Mouse (Mus musculus): ENCODE measurements at regions not wholly inside any gene's neighbourhood (a gene's known extent, or its start where the extent isn't known, plus 50 kb on each side); places are given as distances from the start of the nearest gene placed in this dataset.

DNA sequence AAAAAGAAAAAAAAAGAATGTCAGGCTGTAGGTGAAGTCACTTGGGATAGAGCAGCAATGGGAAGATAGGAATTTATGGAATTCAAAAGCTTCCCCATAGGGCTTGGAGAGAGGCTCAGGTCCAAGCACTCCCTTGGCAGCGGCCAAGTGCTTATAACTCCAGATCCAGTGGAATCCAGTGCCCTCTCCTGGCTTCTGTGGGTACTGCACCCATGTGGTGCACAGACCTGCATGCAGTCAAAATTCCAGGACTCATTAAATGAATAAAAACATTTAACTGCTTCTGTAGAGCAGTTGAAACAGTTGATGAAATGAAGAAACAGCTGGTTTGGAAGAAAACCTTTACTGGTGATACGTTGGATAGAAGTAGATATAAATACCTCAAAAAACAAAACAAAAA is 127.6 kb upstream of the Foxn2 start:
- DNase-seq, result no peak

DNA sequence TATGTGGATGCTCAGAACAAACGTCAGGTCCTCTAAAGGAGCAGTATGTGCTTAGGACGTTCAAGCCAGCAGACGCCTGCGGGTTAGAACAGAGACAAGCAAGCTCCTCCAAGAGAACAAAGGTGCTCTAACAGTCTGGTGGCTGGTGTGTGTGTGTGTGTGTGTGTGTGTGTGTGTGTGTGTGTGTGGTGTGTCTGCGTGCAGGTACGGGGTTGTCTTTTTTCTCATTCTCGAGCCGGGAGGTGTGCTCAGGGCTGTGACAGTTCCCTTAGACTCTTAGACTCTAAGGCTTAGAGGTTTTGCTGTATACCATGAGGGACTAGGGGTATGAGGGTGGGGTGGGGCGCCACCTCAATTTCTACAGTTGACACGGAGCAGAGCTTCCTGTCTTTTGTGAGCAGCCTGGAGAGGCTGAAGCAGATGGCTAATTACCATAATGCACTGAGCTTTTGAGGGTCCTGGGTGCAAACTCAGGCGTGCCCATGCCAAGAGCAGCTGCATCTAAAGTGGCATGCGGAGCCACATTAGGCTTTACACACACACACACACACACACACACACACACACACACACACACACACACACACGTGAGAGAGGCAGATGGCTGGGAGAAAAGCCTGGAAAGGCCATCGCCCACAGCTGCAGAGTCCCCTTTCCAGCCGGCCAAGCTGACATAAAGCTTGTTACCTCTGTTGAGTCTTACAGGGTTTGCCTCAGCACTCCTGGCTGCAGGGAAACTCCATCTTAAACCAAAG is 124.1 kb upstream of the Foxn2 start:
- DNase-seq, result no peak

DNA sequence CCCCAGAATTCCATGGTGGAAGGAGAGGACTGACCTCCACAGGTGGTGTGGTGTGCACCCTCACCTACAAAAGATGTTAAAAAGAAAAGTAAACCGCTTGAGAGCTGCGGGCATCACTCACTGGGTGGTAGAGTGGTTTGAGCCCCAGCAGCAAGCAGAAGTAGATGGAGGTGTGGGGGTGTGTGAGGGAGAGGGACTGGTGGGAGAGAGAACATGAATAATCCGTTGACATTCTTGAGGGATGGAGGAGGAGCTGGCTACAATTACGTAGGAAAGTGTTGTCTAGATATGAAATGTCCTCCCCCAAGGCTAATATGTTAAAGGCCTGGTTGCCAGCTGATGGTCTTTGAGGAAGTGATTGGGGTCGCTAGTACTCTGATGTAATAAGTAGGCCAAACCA is 123.2 kb upstream of the Foxn2 start:
- DNase-seq, result no peak

DNA sequence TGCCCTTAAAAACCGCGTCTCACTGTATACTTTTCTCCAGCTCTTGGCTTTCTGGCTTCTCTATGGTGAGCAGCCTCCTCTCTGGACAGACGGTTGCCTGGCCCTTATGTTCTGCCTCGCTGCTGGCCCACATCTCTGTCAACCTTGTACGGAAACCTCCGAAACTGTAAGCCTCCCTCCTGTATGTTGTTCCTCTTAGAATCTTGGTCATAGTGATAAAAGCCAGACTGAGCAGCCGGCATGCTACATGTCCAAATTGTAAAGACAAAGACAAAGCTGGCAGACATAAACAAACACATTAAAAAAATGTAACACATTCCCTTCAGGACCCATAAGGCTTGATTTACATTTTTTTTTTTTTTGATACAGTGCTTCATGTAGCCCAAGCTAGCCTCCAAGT is 122.7 kb upstream of the Foxn2 start:
- no peak for DNase-seq

DNA sequence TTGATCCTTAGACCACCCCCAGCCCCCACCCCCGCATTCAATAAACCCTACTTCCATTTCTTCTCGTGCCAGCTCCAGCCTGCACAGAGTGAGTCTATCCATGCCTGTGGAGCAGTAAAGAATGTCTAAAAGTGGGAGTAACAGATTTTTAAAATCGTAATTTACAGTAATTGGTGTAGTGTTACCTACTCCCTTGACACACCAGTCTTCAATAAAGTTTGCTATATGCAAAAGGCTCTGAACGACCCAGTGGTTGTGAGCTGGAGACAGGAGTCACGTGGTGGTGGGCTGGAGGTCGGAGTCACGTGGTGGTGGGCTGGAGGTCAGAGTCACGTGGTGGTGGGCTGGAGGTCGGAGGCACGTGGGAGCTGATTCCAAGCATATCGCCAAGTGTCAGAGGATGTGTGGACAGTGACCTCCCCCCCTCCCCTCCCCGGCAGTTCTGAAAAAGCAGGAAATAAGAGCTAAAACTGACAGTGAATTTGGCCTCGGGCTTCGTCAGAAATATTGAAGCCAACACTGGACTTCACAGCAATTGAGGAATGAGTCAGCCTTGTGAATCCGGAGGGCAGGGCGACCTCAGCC is 122.2 kb upstream of the Foxn2 start:
- DNase-seq, result peak; percentile 16

DNA sequence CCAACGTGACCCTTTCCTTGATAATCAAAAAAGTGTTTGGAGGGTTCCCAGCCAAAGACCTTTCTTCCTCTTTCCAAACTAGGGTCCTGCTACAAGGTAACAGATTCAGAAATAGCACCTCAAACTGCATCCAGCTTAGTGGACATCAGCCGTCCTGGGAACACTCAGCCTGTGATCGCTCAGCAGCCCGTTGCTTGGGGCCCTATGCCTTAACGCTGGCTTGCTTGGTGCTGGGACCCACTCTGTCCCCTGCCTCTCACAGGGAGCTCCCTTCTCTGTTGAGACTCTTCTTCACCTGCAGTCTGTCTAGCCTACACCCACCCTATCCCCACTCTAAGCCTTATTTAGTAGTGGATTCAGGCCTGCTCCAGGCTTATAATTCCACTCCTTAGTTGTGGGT is 121.6 kb upstream of the Foxn2 start:
- no peak for DNase-seq

DNA sequence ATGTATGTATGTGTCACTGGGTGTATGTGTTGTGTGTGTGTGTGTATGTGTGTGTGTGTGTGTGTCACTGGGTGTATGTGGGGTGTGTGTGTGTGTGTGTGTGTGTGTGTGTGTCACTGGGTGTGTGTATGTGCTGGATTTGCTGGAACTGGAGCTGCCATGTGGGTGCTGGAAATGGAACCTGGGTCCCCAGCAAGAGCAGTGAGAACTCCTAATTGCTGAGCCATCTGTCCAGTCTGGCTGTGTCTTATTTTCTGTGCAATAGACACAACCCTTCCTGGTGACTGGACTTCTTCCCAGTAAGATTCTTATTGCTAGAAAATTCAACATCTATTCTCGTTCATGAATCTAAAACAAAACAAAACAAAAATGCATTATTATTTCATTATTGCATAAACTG is 119.8 kb upstream of the Foxn2 start:
- no peak for DNase-seq

DNA sequence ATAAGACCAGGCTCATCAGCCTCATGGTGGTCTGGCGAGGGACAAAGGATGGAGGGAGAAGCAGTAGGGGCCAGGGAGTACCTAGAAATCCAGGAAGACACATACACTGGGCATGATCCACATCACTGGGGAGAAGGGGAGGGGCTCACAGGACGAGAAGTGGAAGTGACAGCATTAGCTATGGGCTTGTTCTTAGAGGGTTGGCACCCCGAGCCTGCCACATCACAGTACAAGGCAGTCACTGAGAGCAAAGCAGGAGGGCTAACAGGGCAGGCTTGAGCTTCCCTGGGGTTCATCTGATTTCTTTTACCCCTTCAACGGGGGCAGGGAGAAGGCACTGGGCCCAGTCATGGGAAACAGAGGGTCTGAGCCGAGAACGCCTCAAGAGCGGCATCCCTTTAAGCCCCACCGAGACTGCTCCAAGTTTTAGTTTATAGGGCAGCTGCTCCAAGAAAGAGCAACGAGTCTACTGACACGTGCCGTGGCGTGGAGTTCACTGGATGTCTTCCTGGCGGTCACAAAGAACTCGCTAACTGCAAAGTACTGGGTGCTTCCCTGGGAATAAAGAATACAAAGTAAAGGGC is 115.1 kb upstream of the Foxn2 start:
- no peak for DNase-seq

DNA sequence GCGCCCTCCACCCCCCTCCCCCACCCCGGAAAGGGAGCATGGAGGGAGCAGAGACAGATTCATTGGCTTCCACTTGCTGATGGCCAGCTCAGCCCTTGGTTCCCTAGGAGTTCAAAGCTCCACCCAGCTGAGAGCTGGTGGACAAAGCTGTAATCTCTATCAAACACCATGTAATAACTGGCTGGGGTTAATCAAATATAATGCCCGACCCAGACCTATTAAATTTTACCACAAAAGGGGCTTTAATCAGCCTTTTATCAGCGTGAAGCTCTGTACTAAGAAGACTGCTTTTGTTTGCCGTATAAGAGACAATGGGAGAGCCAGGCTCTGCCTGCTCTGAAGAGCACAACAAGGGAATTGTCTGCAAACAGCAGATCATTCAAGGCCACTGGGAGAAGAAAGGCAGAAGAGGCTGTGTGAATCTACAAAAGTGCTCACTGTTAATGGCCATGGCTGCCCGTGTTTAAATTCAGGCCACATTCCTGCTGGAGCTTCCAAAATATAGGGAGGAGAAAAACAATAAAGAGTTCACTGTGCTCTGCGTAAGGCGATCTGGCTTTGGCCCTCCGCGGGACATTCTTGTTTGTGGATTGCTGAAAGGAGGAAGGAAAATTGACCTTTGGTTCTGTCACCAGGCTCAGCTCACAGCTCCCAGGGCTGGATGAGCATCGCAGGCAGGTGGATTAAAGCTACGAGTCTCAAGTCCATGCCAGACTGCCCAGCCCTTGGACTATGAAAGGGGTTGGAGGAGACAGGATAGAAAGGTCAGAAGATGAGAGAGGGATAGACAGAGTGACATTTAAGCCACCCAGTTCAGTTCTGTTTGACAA is 114.4 kb upstream of the Foxn2 start:
- peak; percentile 22 for DNase-seq

DNA sequence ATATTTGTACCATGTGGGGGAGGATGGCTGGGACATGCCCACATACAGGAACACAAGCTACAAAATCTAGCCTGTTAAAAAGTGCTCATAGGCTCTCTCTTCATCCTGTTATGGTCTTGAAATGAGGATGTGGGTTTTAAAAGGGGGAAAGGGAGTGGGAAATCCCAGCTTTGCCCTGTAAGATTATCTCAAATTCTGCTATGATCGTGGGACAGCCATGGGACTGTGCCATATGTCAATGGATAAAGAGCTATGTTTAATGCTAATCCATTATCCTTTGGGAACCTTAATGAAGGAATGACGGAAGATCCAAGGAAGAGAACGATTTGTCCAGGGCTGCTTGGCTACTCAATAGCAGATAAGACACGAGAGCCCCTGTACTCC is 113.8 kb upstream of the Foxn2 start:
- no peak for DNase-seq

DNA sequence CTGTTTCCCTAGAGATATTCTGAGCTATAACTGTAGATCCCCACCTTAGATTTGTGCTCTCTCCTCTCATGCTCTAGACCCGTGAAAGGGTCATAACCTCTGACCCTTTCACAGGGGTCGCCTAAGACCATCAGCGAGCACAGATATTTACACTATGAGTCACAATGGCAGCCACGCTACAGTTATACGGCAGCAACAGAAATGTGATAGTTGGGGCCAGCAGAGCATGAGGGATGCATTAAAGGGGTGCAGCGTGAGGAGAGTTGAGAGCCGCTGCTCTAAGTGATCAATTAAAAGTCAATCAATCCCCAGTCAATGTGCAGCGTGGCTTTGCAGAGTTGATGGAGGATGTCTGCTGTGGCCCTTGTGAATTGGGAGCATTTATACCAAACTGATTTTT is 112.7 kb upstream of the Foxn2 start:
- DNase-seq, result no peak

DNA sequence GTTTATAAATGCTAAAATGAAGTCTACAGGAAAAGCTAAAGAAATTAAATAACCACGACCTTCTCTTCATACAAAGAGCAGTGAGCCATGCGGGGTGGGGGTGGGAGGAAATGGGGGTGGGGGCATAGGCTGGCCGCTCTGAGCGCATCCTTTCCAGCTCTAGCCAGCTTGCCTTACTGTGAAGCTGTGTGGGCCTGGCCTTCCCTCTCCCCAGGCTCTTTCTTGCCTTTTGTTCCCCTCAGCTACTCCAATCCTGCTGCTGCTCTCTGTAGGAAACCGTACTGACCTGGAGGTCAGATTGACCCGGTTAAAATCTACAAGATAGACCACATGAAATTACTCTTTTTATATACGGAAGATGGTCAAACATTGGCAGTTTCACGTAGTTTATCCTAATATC is 111.7 kb upstream of the Foxn2 start:
- no peak for DNase-seq

DNA sequence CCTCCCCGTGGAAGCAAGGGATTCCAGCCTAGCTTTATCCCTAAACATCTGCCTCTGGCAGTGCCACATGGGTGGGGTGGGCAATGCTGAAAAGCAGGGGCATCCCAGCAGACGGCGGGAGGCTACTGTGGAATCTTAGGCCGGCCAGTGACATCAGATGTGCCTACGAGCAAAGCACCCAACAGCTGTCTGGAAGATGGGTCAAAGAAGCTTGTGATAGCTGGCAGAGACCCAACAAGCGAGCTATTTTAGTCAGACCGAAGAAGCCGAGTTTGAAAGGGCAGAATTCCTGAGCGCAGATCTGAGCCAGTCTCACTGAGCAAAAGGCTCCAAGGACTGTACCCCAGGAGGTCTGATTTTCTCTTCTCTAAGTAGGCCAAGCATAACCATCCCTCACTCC is 110.8 kb upstream of the Foxn2 start:
- peak; percentile 49 for DNase-seq

DNA sequence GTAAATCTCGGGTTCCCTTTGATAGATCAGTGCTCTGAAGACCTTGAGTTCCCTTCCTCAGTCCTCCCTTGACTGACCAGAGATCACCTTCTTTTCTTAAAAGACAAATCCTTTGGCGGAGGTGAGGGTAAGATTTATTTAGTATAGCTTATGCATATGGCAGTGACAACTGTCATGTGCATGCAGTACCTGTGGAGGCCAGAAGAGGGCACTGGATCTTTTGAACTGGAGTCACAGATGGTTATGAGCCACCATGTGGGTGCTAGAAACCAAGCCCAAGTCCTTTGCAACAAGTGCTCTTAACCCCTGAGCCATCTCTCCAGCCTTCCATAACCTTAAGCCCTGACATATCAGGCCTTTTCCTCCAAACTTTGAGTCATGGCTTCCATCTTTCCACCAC is 110.4 kb upstream of the Foxn2 start:
- DNase-seq, result no peak

DNA sequence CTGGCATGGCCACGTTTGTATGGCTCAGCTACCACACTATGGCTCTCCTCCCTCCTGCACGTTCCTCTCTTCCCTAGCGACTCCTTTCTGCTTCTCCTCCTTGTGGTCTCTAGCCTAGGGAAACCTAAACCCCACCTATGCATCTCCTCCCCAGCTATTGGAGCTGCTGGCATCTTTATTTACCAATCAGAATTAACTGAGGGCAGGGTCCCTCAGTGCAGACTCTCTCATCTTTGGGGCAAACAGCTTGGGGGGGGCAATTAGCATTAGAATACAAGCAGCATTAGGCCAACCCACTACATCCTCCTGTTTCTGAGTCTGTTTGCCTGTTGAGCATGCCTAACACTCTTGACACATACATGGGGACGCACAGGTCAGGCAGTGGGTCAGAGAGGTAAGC is 106.7 kb upstream of the Foxn2 start:
- no peak for DNase-seq

DNA sequence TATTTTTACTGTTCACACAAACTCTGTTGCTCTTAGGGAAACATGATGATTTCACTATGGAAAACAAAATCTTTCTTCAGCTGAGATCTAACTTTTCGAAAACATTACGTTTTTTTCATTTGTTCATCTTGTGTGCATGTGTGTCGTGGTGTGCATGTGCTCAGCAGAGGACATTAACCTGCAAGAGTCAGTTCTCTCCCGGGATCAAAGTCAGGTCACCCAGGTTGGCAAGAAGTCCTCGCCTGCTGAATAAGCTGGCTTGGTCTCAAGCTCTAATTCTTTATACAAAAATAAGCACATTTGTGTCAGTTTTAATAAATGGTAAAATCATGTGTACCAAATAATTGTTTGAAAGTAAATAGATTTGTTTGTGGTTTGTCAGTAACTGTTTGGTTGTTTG is 105.2 kb upstream of the Foxn2 start:
- DNase-seq, result no peak

DNA sequence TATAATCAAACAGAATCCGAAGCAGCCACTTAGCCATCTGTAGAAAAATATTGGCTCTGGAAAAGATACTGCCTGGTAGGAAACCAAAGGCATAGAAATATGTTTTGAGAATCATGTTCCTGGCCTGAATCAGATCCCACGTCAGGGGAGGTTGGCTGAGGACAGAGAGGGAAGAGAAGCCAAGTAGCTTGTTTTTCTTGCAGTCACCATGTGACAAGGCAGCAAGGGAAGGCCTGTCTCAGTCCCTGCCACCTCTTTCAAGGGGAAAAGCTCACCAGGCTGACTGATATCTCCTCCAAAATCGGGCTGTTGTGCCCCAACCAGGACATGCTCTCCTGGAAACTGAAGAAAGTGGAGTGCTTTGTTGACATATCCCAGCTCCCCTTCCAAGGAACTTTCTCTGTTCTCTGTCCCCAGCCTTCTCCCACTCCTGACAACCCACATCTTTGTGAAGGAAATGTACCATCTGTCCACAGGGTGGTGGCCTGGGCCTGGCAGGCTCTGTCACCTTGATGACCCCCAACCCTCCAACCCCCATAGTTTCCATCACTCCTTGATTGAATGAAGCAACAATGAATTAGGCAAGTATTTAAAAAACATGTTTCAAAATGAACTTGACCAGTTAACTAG is 104.3 kb upstream of the Foxn2 start:
- peak; percentile 14 for DNase-seq

DNA sequence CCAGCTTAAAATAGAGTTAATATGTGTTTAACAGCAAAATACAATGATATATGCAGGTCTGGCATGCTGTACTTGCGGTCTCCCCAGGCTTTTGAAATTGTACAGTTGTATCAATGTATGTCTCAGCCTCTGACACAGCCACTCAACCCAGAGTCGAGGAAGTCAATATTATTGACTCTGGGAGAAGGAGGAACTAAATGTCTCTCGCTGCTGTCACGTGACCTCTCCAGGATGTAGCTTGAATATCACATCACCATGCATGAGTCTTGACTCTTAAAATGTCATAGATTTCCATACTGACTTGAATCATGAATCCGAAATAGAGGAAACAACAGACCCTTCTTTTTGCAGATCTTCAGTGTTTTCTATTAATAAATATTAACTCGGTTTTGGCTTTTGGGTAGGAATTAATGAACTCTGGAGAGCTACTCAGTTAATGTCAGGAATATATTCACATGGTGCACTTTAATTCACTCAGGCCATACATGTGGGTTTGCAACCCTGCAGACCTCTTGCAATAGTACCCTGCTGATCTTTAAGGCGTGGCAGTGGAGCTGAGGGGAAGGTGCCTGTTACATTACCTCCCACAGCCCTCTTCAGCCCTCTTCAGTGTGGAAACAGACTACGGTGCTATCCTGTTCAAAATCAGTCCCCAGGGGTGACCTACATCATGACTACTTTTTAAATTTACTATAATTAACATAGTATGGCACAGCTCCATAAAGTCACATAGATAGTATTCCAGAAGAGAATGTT is 102.7 kb upstream of the Foxn2 start:
- no peak for DNase-seq

DNA sequence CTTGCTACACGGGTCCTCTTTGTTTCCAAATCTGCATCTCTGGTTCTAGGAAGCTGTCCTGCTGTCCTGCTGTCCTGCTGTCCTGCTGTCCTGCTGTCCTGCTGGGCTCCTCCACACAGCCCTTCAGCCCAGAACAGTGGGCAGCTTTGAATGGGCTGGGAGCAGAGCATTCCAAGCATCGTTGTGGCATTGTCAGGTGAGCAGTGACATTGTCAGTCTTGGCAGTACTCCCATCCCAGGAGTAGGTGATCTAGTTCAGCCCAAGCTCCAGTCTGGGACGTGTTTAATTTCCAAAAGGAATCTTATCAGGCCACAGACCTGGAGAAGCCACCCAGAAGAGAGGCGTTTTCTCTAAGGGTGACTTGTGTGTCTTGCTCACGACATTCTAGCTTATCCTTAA is 99.4 kb upstream of the Foxn2 start:
- DNase-seq, result no peak

DNA sequence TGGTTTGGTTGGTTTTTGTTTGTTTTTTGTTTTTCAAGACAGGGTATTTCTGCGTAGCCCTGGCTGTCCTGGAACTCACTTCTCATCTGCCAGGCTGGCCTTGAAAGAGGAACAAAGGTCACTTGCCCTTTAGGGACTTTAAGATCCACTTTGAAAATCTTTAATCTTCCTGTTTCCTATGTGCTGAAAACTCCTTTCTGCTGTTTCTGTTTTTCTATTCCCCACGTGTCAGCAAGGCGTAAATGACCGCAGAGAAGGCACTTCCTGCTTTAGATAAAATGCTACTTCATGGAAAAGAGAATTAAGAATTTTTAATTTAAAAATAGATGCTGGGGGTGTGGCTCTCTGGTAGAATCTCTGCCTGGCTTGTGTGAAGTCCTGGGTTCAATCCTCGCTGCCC is 98.9 kb upstream of the Foxn2 start:
- DNase-seq, result no peak

DNA sequence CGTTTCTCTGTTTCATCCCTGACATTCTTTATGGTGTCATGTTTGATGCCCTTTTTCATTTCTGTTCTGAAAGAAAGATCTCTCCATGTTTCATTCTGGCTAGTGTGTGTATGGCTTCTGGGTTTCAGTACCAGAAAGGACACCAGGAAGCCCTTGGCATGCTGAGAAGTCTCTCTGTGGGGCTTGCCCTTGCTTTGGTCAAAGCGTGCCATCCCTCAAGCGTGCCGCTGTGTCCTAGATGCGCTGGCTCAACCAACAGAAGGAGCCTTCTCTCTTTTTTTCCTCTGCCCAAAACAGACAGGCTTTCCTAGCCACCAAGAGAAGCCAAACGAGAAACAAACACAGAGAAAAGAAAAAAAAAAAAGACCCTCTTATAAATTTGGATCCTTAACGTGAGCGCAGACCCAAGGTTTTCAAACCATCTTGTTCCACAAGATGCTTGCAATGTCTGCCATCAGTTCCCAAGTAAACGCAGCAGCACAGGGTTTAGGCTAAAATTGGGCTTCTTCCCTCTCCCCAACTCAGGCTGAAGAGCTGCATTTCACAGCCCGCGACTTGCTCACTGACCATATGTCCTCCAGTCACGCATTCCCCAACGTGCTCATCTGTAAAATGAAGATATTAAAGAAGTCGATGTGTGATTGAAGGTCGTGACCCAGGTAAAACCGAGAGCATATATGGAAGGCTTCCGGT is 97.3 kb upstream of the Foxn2 start:
- DNase-seq, result no peak

DNA sequence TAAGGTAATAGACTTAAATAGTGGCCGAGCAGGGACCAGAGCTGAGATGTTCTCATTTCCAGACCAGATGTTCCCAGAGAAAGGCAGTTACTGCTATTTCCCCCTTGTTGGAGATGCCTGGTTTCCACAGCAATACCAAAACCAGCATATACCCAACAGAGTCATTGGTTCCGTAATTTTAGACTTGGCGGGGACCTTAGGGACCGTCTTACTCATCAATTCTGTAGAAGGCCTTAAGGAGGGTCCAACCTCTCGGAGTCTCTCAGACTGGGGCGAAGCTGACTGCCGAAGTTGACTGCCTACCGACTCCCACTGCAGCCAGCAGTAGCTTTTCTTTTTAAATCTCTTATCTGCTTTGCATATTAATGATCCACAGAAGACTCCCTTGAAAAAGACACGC is 95.1 kb upstream of the Foxn2 start:
- DNase-seq, result no peak
